Mouse (Mus musculus): ENCODE results near the gene Vezf1.

GRCm38 (mm10) chr11:88048961-88049670, 19.0 kb upstream of the Vezf1 start:
- TF ChIP-seq CTCF (IDR thresholded peaks at IDR 0.05; ENCODE audit: insufficient read depth, low read depth, low read length) = no peak
- TF ChIP-seq POLR2A (IDR thresholded peaks at IDR 0.05; ENCODE audit: insufficient read depth, low read depth, low read length) = no peak
